Mouse (Mus musculus): ENCODE data around the gene Rnf121.

GRCm38 (mm10) chr7:102000296-102000695 is 65.0 kb downstream of the Rnf121 start:
- TF ChIP-seq CTCF (IDR thresholded peaks at IDR 0.05; ENCODE audit: control insufficient read depth, insufficient read depth, insufficient read length) (no peak), CEBPB (IDR thresholded peaks at IDR 0.05; ENCODE audit: low read depth) (no peak), MYOG (IDR thresholded peaks at IDR 0.05; ENCODE audit: control insufficient read depth, extremely low read depth, insufficient read length) (no peak), USF1 (IDR thresholded peaks at IDR 0.05; ENCODE audit: low read depth) (no peak), MYOD1 (IDR thresholded peaks at IDR 0.05; ENCODE audit: control insufficient read depth, insufficient read length, low read depth) (no peak), FOSL1 (IDR thresholded peaks at IDR 0.05; ENCODE audit: insufficient read depth, low read length, poor library complexity, severe bottlenecking) (no peak)
